Mouse (Mus musculus): Measurements from ENCODE around the gene Frmd6.

GRCm38 (mm10) chr12:70778724-70779123 is 46.6 kb upstream of the Frmd6 start:
- no peak for TF ChIP-seq CTCF (IDR thresholded peaks at IDR 0.05; ENCODE audit: insufficient read depth, low read length)
- no peak for TF ChIP-seq POLR2A (IDR thresholded peaks at IDR 0.05; ENCODE audit: borderline replicate concordance, extremely low read depth, low read depth, low read length)

Measured in lung, adult 2 months (tissue).